Mouse (Mus musculus) lung, adult 2 months (tissue): ENCODE measurements around the gene Icos.

Source experiments
- CTCF ChIP-seq: fragments of 200-500 bp; IDR thresholded peaks from 2 replicates; pipeline ENCODE4 v1.5.1; 2011; ENCODE audit warnings: mild to moderate bottlenecking, low read length, control low read depth; ENCODE audit not compliant: insufficient read depth
- POLR2A ChIP-seq: fragments of 200-500 bp; IDR thresholded peaks from 2 replicates; pipeline ENCODE4 v1.6.1; 2011; ENCODE audit warnings: low read depth, mild to moderate bottlenecking, control low read depth, low read length, borderline replicate concordance; ENCODE audit errors: extremely low read depth

- TF ChIP-seq CTCF (no peak), POLR2A (no peak)
Observed at GRCm38 (mm10) chr1:60929036-60929435, 48.7 kb upstream of the Icos start.
